Mouse (Mus musculus) lung, postnatal 0 days (tissue): ENCODE measurements around the gene Nabp2. TPM values are rescaled to one million over a fixed set of nuclear protein-coding genes. Genes with fewer than 3 reads are reported as not detected.
A peak's percentile ranks its signal among the peaks of the same experiment; 100 is the strongest.

Experiments
- ATAC-seq: fragments of 200-750 bp; cut with Nextera tagmentation; 2 replicates; pipeline ENCODE4 v1.8.0; 2017; ENCODE audit warnings: moderate library complexity
- DNase-seq: peaks from one replicate; pipeline ENCODE4 v3.0.0-alpha.2; 2016; ENCODE audit warnings: low spot score
- H3K27ac ChIP-seq: fragments of 300-500 bp; sonication (generic); 2 replicates; pipeline ENCODE4 v1.5.1; 2014; ENCODE audit warnings: antibody characterized with exemption, mild to moderate bottlenecking, low read length, mixed read lengths
- H3K27me3 ChIP-seq: fragments of 300-500 bp; sonication (generic); replicated peaks from 2 replicates; pipeline ENCODE4 v1.6.1; 2014; ENCODE audit warnings: low read length, mixed read lengths; ENCODE audit not compliant: insufficient read depth
- H3K36me3 ChIP-seq: fragments of 300-500 bp; sonication (generic); 2 replicates; pipeline ENCODE4 v1.6.1; 2014; ENCODE audit warnings: low read length, mixed read lengths; ENCODE audit not compliant: insufficient read depth
- H3K4me1 ChIP-seq: fragments of 300-500 bp; sonication (generic); 2 replicates; pipeline ENCODE4 v1.6.1; 2014; ENCODE audit warnings: antibody characterized with exemption, low read depth, low read length, mixed read lengths; ENCODE audit not compliant: insufficient read depth
- H3K4me2 ChIP-seq: fragments of 300-500 bp; sonication (generic); replicated peaks from 2 replicates; pipeline ENCODE4 v1.6.1; 2014; ENCODE audit warnings: low read depth, mild to moderate bottlenecking, low read length, moderate library complexity, mixed read lengths
- H3K4me3 ChIP-seq: fragments of 300-500 bp; sonication (generic); 2 replicates; pipeline ENCODE4 v1.5.1; 2014; ENCODE audit warnings: low read depth, low read length
- H3K9ac ChIP-seq: fragments of 300-500 bp; sonication (generic); replicated peaks from 2 replicates; pipeline ENCODE4 v1.6.1; 2014; ENCODE audit warnings: low read depth, mild to moderate bottlenecking
- H3K9me3 ChIP-seq: fragments of 300-500 bp; sonication (generic); 2 replicates; pipeline ENCODE4 v1.6.1; 2016; ENCODE audit warnings: low read length, mixed read lengths
- CTCF ChIP-seq: IDR thresholded peaks from 2 replicates; pipeline ENCODE4 v1.5.1; 2016; ENCODE audit warnings: antibody characterized with exemption, mild to moderate bottlenecking
- EP300 ChIP-seq: IDR thresholded peaks from 2 replicates; pipeline ENCODE4 v1.6.1; 2016; ENCODE audit warnings: antibody characterized with exemption, mild to moderate bottlenecking, control low read depth
- WGBS: fragments of 180-500 bp; shearing (Covaris S2); extraction: QIAGEN DNeasy Blood & Tissue Kit; methylation state at CpG from one replicate; pipeline ENCODE4 v1.1.7; 2014; 5-methylcytosine and 5-hydroxymethylcytosine counted together
- polyA plus RNA-seq: library from polyadenylated mRNA; unstranded; fragments of >200 nt; fragmentation: Nextera tagmentation; extraction: Ambion mirVana; gene quantifications from 2 replicates; pipeline ENCODE4 v1.2.1, GENCODE M21; 2015

Nabp2 gene
- polyA plus RNA-seq, 1 experiment from 2014 or later, result 54.7 TPM

DNA sequence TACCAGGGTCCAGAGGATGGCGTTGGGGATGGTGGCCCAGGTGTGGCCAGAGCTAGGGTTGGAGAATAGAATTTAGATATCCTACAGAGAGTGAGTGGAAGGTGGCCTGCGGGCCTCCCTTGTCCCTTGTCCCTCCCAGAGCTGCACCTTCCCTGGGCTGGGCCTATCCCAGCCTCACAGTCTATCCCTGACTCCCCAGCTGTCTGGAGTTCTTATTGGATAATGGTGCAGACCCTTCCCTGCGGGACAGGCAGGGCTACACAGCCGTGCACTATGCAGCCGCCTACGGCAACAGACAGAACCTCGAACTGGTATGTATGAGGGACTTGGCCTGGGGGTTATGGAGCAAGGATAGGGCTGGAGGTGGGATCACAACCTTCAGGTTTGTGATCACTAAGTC lies 25.4 kb downstream of the Nabp2 start:
- Histone ChIP-seq H3K27me3 (no peaks in the 10 kb centered on the region), H3K4me1 (no peaks in the 10 kb centered on the region), H3K36me3 (peaks cover 72% of the 10 kb centered on the region), H3K9ac (no peak overlapping the region), H3K9me3 (no peaks in the 10 kb centered on the region), H3K4me3 (no peak overlapping the region), H3K27ac (no peak overlapping the region), H3K4me2 (no peak overlapping the region)
- DNase-seq, result no peak
- TF ChIP-seq CTCF (no peak), EP300 (no peak)
- WGBS, result 90% methylated on average over 7 of the region's 7 CpGs
- ATAC-seq, result no peak

DNA sequence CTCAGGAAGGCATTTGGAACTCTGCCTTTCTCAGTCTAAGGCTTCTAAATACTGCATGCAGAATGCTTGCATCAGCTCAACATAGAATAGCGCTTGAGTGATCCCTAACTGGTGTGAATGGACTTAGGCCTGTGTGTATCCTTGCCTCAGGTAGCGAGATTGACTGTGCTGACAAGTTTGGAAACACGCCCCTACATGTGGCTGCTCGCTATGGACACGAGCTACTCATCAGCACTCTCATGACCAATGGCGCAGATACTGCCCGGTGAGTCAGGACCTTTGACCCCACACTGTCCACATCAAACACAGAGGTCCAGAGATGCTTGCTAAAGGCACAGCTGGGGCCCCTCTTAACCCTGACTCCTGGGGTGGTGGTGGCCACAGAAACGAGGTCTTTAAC lies 28.8 kb downstream of the Nabp2 start:
- H3K9me3 ChIP-seq, result no peaks in the 10 kb centered on the region
- H3K27ac ChIP-seq, result no peak overlapping the region
- no peak for TF ChIP-seq EP300
- no peak for TF ChIP-seq CTCF
- H3K27me3 ChIP-seq, result no peaks in the 10 kb centered on the region
- peaks cover 5% of the 10 kb centered on the region; the same call in 1 of the 2 replicates for H3K4me1 ChIP-seq
- WGBS, result 81% methylated on average over 8 of the region's 8 CpGs
- no peak for DNase-seq
- no peak for ATAC-seq
- H3K9ac ChIP-seq, result no peak overlapping the region
- H3K4me2 ChIP-seq, result no peak overlapping the region
- H3K36me3 ChIP-seq, result peaks cover 46% of the 10 kb centered on the region
- no peak overlapping the region for H3K4me3 ChIP-seq

DNA sequence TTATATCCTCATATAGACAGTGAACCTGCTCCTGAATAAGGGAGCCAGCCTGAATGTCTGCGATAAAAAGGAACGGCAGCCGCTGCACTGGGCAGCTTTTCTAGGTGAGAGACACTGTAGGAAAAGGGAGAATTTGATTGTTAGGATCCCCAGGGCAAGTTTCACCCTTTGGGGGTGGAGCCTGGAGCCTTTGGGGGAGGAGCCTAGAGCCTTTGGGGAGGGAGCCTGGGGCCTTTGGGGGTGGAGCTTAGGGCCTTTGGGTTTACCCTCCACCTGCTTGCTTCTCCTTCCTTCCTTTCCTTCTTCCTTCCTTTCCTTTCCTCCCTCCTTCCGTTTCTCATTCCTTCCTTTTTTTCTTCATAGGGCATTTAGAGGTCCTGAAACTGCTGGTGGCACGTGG lies 30.7 kb downstream of the Nabp2 start:
- Histone ChIP-seq H3K4me3 (no peak overlapping the region), H3K4me1 (peaks cover 5% of the 10 kb centered on the region; the same call in 1 of the 2 replicates), H3K9me3 (no peaks in the 10 kb centered on the region), H3K36me3 (peaks cover 43% of the 10 kb centered on the region), H3K4me2 (no peak overlapping the region), H3K9ac (no peak overlapping the region), H3K27me3 (no peaks in the 10 kb centered on the region), H3K27ac (no peak overlapping the region)
- 81% methylated on average over 5 of the region's 5 CpGs for WGBS
- no peak for TF ChIP-seq CTCF
- TF ChIP-seq EP300, result no peak
- ATAC-seq, result no peak
- peak; percentile 21 for DNase-seq

DNA sequence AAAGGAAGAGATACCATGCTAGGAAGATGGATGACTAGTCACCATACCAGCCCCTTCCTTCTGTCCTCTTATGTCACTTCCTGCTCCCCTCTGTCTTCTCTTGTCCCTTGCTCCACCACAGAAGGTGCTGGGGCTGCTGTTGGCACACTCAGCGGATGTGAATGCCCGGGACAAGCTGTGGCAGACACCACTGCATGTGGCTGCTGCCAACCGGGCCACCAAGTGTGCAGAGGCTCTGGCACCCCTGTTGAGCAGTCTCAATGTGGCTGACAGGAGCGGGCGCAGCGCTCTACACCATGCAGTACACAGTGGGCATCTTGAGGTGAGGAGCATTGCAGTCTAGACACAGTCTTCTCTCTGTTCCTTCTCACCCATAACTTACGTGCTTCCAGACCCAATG lies 32.0 kb downstream of the Nabp2 start:
- 88% methylated on average over 7 of the region's 7 CpGs for WGBS
- no peak overlapping the region for H3K27ac ChIP-seq
- no peak overlapping the region for H3K9ac ChIP-seq
- H3K9me3 ChIP-seq, result no peaks in the 10 kb centered on the region
- H3K4me3 ChIP-seq, result no peak overlapping the region
- peaks cover 5% of the 10 kb centered on the region; the same call in 1 of the 2 replicates for H3K4me1 ChIP-seq
- TF ChIP-seq EP300 (no peak), CTCF (no peak)
- DNase-seq, result no peak
- H3K27me3 ChIP-seq, result no peaks in the 10 kb centered on the region
- no peak overlapping the region for H3K4me2 ChIP-seq
- peaks cover 36% of the 10 kb centered on the region for H3K36me3 ChIP-seq
- ATAC-seq, result no peak

DNA sequence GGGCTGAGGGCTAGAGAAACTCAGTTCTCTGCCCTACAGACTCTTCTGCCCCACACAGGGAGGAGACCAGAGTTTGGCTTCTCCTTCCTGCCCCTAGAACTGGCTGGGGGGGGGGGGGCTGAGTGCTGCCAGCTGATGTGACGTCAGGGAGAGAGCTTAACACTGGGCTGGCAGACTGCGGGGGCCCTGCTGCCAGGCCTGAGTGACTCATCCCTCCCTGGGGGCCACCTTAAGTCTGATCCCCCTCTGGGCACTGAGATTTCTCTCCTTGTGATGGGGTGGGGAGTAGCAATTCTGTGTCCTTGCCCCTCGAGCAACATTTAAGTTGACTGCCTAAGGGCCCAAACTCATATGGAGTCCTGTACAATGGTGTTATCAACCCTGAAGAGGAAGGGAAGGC lies 32.8 kb downstream of the Nabp2 start:
- Histone ChIP-seq H3K27me3 (no peaks in the 10 kb centered on the region), H3K4me1 (peaks cover 5% of the 10 kb centered on the region; the same call in 1 of the 2 replicates), H3K9me3 (no peaks in the 10 kb centered on the region), H3K9ac (peak overlapping the region; percentile 94; the same call in 1 of the 2 replicates), H3K27ac (no peak overlapping the region), H3K4me3 (no peak overlapping the region), H3K4me2 (no peak overlapping the region), H3K36me3 (peaks cover 28% of the 10 kb centered on the region)
- 62% methylated on average over 3 of the region's 3 CpGs for WGBS
- DNase-seq, result no peak
- ATAC-seq, result no peak
- TF ChIP-seq EP300 (no peak), CTCF (no peak)

DNA sequence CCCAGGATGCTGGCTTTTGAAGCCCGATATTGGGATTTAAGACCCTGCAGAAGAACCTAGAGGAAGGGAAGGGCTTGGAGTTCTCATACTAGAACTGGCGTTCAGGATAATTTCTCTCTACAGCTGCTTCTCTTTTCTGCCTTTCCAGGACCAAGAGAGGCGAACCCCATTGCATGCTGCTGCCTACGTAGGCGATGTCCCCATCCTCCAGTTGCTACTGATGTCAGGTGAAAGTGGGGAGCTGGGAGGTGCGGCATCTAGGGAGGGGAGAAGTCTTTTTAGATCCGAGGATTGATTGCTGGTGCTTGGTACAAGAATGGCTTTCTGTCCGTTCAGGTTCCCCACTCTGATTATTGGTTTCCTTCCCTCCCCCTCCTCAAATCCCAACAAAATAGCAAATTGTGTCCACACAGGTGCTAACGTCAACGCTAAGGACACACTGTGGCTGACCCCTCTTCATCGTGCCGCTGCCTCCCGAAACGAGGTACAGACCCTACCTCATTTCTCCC lies 33.3 kb downstream of the Nabp2 start:
- H3K9me3 ChIP-seq, result no peaks in the 10 kb centered on the region
- DNase-seq (no peak), ATAC-seq (no peak)
- H3K27ac ChIP-seq, result 0 out of 2 replicates have a peak overlapping the region, but pooled peaks have one; percentile 81
- no peaks in the 10 kb centered on the region for H3K27me3 ChIP-seq
- H3K4me2 ChIP-seq, result peak overlapping the region; percentile 81
- H3K9ac ChIP-seq, result peak overlapping the region; percentile 94
- H3K4me3 ChIP-seq, result peak overlapping the region; percentile 90
- H3K4me1 ChIP-seq, result peaks cover 5% of the 10 kb centered on the region; the same call in 1 of the 2 replicates
- H3K36me3 ChIP-seq, result peaks cover 24% of the 10 kb centered on the region; the same call in 1 of the 2 replicates
- TF ChIP-seq CTCF, result no peak
- TF ChIP-seq EP300, result no peak
- WGBS, result 54% methylated on average over 14 of the region's 14 CpGs
